Mouse (Mus musculus): Measurements from ENCODE around the gene Pet100.

DNA sequence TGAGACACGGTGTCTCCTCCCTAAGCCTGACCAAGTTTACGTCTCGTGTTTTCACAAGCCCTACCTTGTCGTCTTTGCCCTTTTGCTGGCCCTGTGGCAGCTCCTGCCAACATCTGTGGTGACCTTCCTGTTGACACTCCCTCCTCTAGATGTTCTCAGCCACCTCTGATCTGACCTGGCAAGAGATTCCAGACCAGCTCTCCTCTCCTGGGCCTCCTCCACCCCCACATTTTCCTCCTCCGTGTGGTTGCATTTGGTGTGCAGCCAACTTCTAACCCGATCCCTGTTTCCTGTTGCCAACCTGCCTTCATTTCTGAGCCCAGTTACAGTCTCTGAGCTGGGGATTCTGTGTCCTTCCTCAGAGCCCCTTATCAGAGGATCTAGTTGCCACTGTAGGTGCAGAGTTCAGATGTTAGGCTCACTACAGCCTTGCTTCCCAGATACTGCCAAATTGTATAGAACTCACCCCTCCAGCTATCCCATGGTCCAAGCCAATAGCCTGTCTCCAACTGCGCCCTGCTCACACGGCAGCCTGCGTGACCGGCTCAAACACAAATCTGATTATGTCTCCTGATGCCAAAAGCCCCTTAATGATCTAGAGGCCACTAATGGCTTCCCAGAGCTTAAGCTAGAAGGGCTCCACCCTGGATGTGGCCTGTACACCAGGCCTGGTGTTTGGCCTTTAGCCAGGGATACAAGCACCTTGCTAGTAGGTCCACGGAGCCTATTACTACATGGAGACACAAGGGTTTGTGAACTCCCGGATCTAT, 12.1 kb upstream of the Pet100 start:
- TF ChIP-seq CTCF (IDR thresholded peaks at IDR 0.05; ENCODE audit: borderline replicate concordance, extremely low read depth, insufficient read depth, insufficient read length): no peak
- no peak for TF ChIP-seq POLR2A (IDR thresholded peaks at IDR 0.05; ENCODE audit: borderline replicate concordance, extremely low read depth, insufficient read depth, insufficient read length, poor library complexity, severe bottlenecking)

Measured in brain, embryonic 14.5 days (tissue).